Mouse (Mus musculus): ENCODE results near the gene Tbc1d9.

- no peak for TF ChIP-seq EP300 (IDR thresholded peaks at IDR 0.05; ENCODE audit: low read depth)
- TF ChIP-seq CTCF (IDR thresholded peaks at IDR 0.05; ENCODE audit: low read depth) = no peak
Observed at GRCm38 (mm10) chr8:83159615-83160014, 5.5 kb upstream of the Tbc1d9 start.

Measured in heart, postnatal 0 days (tissue).